Mouse (Mus musculus) left cerebral cortex, adult 11 months (tissue): ENCODE measurements around the gene Bcl3.

Experiments
- DNase-seq: peaks from one replicate; pipeline ENCODE4 v3.0.0; 2022; ENCODE audit warnings: low spot score

Gene Bcl3

DNA sequence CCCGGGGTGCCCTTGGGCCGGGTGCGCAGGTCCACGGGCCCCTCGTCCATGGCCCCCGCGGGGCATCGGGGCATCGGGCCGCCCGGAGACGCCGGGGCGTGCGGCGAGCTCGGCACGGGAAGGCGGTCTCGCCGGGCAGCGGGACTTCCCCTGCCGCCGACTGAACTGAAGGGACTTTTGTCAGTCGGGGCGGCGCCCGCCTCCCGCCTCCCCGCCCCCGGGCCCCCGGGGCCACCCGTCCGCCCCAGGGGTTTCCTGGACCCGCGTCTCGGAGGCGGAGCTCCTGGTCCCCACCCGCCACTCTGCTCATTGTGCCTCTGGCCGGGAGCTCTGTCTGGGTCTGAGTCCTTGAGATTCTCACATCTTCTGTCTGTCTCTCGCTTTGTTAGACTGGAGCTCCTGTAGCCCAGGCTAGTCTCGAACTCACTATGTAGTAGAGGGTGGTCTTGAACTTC is at the start of gene Bcl3:
TSS of gene Bcl3 (minus strand) at position 167 of the 455 bp plus-strand sequence.
- no peak for DNase-seq

GRCm38 (mm10) chr7:19871943-19872601 is 49.5 kb upstream of the Bcl3 start:
- DNase-seq = no peak

- no peak for DNase-seq
Observed at GRCm38 (mm10) chr7:19871137-19871621, 48.6 kb upstream of the Bcl3 start.

- DNase-seq = no peak
Observed at GRCm38 (mm10) chr7:19867751-19868399, 45.3 kb upstream of the Bcl3 start.

- DNase-seq = no peak
Observed at GRCm38 (mm10) chr7:19866490-19866889, 43.9 kb upstream of the Bcl3 start.

DNA sequence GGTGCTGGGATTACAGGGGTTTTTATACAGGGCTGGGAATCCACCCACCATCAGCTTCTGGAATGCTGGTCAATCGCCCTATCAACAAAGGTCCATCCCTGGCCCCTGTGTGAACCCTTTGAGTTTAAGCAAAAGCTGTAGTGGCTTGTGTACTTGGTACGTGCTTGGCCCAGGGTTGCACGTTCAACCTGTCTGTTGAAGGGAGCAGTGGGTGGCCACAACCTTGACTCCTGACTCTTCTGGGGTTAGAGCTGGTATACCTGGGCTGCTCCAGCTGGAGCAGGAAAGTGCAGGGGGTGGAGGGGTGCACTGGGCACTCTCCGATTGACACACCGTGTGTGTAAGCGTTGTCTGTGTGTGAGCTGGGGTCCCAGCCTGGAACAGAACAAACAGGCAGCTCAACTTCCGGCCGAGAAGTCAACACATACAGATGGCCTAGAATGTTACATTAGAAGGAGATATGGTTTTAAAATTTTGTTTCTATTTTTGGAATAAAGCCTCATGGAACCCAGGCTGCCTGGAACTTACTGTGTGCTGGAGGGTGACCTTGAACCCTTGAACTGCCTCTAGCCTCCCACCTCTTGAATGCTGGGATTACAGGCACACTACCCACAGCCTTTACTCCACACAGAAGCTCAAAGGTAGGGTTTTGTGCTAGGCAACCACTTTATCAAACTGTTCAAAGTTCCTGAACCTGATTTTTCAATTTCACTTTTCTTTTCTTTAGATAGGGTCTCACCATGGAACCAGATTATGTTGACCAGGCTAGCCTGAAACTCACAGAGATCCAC is 42.9 kb upstream of the Bcl3 start:
- DNase-seq = no peak

DNA sequence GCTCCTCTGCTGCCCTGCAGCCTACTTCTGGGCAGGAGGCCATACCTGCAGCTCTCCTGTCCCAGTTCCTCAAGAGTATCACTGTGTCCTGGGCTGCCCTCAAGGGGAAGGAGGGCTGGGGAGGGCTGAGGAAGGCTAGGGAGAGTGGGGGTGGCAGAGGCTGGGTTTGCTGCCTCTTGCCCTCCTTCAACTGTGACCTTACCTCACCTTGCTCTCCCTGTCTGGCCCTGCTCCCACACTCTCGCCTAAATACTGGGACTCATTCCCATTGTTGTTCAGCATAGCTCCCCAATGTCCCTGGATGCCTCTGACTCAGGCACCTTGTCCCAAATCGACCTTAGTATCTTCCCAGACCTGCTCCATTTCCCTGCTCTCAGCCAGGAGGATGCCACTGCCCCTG is 41.7 kb upstream of the Bcl3 start:
- DNase-seq = no peak

DNA sequence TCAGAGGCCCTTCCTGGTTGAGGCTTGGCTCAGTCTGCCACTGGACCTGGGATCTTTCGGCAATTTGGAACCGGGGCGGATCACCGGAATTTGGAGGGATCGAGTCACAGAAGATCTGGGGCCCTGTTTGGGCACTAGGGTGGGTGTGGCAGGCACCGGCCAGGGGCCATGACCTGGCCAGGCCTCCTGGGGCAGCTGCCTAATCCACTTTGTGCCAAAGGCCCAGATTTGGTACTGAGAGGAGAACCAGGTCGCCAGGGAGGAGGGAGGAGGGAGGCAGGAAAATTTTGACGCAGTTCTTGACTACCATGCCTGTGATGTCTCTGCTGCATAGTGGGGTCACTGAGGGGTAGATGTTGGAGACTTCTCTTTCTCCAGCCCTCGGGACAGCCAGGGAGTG is 38.6 kb upstream of the Bcl3 start, which contains the start of gene Ceacam16:
TSS of gene Ceacam16 (minus strand) at position 101 of the 400 bp plus-strand sequence.
- no peak for DNase-seq

DNA sequence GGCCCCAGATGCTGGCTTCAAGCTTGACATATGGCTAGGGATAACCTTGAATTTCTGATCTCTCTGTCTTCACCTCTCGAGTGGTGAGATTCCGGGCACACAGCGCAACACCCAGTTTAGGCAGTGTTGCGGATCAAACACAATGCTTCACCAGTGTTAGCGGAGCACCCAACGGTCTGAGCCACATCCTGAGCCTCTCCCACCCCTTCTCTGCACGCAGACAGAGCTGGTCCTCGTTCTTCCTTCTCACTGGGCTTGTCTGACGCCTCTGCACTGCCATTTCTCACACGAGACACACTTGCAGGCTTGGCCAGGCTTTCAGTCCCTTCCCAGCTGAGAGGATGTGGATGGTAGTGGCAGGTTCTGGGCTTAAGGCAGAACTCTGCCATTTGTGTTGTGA is 37.2 kb upstream of the Bcl3 start:
- DNase-seq = no peak

- no peak for DNase-seq
Observed at GRCm38 (mm10) chr7:19856283-19856682, 33.7 kb upstream of the Bcl3 start.

DNA sequence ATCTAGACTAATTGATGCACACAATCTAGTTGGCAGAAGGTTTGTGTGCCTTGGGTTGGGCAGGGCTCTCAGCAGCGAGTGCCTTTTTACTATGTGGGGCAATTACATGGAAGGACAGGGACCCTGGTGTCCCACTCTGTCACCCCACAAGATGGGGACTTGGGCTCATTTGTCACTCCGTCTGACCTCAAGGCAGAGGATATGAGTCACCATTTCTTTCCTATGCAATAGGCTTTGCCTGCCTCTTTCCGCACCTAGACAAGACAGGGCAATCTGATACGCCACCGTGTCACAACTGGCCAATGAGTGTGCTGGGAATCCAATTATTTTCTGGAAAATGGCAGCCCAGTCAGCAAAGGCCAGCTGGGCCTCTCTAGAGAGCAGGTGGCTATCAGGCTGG is 33.1 kb upstream of the Bcl3 start:
- DNase-seq = no peak

DNA sequence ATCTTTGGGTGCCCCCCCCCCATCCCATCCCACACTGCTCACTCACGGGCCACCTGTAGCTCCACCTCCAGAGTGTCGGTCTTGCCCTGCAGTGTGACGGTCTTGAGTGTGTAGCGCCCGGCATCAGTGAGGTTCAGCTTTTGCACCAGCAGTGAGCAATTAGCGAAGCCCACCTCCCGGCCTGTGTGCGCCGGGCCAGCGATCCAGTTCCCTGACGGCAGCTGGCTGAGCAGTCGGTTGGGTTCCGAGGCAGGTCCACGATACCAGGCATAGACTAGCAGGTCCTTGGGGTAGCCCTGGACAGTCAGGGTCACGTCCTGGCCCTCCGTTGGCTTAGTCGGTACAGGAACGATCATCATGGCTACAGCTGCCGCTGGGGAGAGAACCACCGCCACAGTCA is 31.0 kb upstream of the Bcl3 start:
- no peak for DNase-seq

DNA sequence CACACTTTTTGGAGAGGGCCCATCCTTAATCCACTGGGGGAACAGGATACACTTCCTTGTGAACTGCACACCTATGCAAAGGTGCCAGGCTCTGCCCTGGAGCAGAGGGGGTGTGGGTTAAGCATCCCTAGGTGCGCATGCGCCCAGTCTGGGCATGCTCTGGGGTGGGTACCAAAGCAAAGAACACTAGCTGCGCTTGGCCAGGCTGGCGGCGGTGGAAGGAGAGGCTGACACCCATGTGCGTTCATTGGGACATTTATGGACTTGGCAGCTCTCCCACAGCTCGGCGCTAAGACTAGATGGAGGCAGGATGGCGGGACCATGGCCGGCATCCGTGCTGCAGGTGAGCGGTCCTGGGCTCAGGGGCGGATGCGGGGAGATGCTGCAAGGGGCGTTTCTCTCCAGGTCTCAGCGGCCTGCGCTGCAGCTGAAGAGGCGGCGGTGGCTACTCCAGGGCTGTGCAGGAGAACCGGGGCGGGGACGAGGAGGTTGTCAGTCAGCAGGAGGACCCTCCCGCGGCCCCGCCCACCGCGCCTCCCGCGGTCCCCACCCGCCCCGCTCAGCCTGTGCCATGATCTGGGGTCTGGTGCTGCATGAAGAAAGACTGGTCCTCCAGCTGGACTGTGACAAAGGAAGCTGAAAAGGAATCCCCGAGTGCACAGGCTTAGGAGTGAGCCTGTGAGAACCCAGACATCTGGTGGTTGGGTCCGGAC is 29.4 kb upstream of the Bcl3 start, which contains the start of gene Gm19345:
TSS of gene Gm19345 (plus strand) at position 146 of the 713 bp plus-strand sequence.
- no peak for DNase-seq

DNA sequence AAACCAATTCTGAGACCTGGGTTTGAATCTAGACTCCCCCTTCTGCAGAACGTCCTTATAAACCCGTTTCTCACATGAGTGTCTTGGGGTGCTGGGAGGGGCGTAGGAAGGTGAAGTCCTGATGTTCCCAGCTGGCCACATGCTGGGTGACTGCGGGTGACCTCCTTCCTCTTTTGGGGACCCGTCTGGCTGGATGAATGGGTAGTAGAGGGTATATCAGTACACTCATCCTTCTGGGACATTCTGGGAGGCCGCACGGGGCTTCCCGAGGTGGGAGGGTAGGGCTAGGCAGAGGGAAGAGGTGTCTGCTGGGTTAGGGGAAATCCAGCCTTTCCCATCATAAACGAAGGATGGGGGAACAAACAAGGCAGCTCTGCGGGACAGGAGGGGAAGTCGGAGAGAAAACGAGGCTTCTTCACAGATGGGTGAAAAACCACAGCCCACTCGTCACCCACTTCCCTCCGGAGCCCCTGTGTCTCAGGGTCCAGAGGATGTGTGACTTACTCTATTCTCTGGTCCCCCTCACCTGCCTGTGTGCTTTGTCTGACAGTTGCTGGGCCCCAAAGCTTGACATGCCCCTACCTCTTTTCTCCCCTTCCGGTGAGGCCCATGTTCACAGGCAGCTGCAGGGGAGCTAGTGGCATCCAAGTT is 22.1 kb upstream of the Bcl3 start:
- DNase-seq = no peak

DNA sequence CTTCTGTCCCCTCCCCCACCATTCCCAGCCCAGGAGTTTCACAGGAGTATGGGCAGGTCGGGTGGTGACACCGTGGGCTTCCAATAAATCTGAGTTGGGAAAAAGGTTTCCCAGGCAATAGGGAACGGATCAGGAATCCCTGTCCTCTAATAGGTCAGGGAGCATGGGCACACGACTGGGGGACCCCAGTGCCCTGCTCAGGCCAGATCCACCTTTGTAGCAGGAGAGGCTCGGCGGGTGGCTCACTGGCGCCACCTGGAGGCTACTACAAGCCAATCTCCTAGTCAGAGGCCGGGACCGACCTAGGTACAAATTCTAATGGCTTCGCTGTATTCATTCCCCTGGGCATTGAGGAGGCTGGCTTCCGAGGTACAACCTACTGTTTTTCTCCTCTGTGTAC is 21.0 kb upstream of the Bcl3 start:
- no peak for DNase-seq

- no peak for DNase-seq
Observed at GRCm38 (mm10) chr7:19842885-19843504, 20.4 kb upstream of the Bcl3 start.

- DNase-seq = no peak
Observed at GRCm38 (mm10) chr7:19841686-19842413, 19.3 kb upstream of the Bcl3 start.

DNA sequence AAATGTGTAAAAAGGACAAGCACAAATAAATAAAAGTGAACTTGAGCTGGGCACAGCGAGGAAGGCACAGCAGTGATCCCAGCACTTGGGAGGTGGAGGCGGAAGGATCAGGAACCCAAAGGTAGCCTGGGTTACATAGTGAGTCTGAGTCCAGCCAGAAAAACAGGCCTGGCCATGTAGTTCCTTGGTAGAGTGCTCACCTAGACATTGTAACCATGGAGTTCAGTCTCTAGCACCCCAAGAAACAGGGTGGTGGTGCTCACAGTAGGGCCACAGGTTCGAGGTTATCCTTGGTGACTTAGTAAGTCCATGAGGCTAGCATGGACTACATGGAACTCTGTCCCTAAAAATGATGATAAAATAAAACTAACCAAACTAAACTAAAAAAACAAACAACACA is 18.4 kb upstream of the Bcl3 start:
- DNase-seq = no peak

GRCm38 (mm10) chr7:19840371-19840770 is 17.8 kb upstream of the Bcl3 start:
- no peak for DNase-seq

- DNase-seq = no peak
Observed at GRCm38 (mm10) chr7:19836843-19837242, 14.3 kb upstream of the Bcl3 start.
